Mouse (Mus musculus): ENCODE data around the gene Gga1.

DNA sequence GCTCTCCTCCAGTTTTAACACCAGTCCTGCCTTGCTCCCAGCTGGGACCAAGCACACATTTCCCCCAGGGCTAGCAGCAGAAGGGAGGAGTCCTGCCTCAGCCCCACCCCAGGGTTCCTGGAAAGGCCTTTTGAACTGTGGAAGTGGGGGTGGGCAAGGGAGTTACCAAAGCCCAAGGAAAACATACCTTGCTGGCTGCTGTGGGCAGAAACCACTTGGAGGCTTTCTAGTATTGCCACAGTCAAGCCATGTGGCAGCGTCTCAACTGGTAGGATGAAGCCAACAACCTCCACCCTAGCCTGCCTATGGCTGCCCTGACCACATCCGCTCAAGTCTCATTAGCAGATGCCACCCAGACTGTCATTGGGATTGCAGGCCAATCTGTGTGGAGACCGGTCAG lies 19.2 kb downstream of the Gga1 start:
- TF ChIP-seq POLR2A (IDR thresholded peaks at IDR 0.05; ENCODE audit: insufficient read depth, low read depth, low read length) (no peak), CTCF (IDR thresholded peaks at IDR 0.05; ENCODE audit: insufficient read depth, low read depth, low read length) (no peak)
